Mouse (Mus musculus) lung, postnatal 0 days (tissue): Measurements from ENCODE around the gene Flot1. TPM values are rescaled to one million over a fixed set of nuclear protein-coding genes. Genes with fewer than 3 reads are reported as not detected.

ENCODE experiments used
- ATAC-seq: fragments of 200-750 bp; cut with Nextera tagmentation; 2 replicates; pipeline ENCODE4 v1.8.0; 2017; ENCODE audit warnings: moderate library complexity
- DNase-seq: peaks from one replicate; pipeline ENCODE4 v3.0.0-alpha.2; 2016; ENCODE audit warnings: low spot score
- H3K27ac ChIP-seq: fragments of 300-500 bp; sonication (generic); 2 replicates; pipeline ENCODE4 v1.5.1; 2014; ENCODE audit warnings: antibody characterized with exemption, mild to moderate bottlenecking, low read length, mixed read lengths
- H3K27me3 ChIP-seq: fragments of 300-500 bp; sonication (generic); replicated peaks from 2 replicates; pipeline ENCODE4 v1.6.1; 2014; ENCODE audit warnings: low read length, mixed read lengths; ENCODE audit not compliant: insufficient read depth
- H3K36me3 ChIP-seq: fragments of 300-500 bp; sonication (generic); 2 replicates; pipeline ENCODE4 v1.6.1; 2014; ENCODE audit warnings: low read length, mixed read lengths; ENCODE audit not compliant: insufficient read depth
- H3K4me1 ChIP-seq: fragments of 300-500 bp; sonication (generic); 2 replicates; pipeline ENCODE4 v1.6.1; 2014; ENCODE audit warnings: antibody characterized with exemption, low read depth, low read length, mixed read lengths; ENCODE audit not compliant: insufficient read depth
- H3K4me2 ChIP-seq: fragments of 300-500 bp; sonication (generic); replicated peaks from 2 replicates; pipeline ENCODE4 v1.6.1; 2014; ENCODE audit warnings: low read depth, mild to moderate bottlenecking, low read length, moderate library complexity, mixed read lengths
- H3K4me3 ChIP-seq: fragments of 300-500 bp; sonication (generic); 2 replicates; pipeline ENCODE4 v1.5.1; 2014; ENCODE audit warnings: low read depth, low read length
- H3K9ac ChIP-seq: fragments of 300-500 bp; sonication (generic); replicated peaks from 2 replicates; pipeline ENCODE4 v1.6.1; 2014; ENCODE audit warnings: low read depth, mild to moderate bottlenecking
- H3K9me3 ChIP-seq: fragments of 300-500 bp; sonication (generic); 2 replicates; pipeline ENCODE4 v1.6.1; 2016; ENCODE audit warnings: low read length, mixed read lengths
- CTCF ChIP-seq: IDR thresholded peaks from 2 replicates; pipeline ENCODE4 v1.5.1; 2016; ENCODE audit warnings: antibody characterized with exemption, mild to moderate bottlenecking
- EP300 ChIP-seq: IDR thresholded peaks from 2 replicates; pipeline ENCODE4 v1.6.1; 2016; ENCODE audit warnings: antibody characterized with exemption, mild to moderate bottlenecking, control low read depth
- WGBS: fragments of 180-500 bp; shearing (Covaris S2); extraction: QIAGEN DNeasy Blood & Tissue Kit; methylation state at CpG from one replicate; pipeline ENCODE4 v1.1.7; 2014; 5-methylcytosine and 5-hydroxymethylcytosine counted together
- polyA plus RNA-seq: library from polyadenylated mRNA; unstranded; fragments of >200 nt; fragmentation: Nextera tagmentation; extraction: Ambion mirVana; gene quantifications from 2 replicates; pipeline ENCODE4 v1.2.1, GENCODE M21; 2015

The Flot1 gene
- polyA plus RNA-seq, 1 experiment from 2014 or later, result 106 TPM

DNA sequence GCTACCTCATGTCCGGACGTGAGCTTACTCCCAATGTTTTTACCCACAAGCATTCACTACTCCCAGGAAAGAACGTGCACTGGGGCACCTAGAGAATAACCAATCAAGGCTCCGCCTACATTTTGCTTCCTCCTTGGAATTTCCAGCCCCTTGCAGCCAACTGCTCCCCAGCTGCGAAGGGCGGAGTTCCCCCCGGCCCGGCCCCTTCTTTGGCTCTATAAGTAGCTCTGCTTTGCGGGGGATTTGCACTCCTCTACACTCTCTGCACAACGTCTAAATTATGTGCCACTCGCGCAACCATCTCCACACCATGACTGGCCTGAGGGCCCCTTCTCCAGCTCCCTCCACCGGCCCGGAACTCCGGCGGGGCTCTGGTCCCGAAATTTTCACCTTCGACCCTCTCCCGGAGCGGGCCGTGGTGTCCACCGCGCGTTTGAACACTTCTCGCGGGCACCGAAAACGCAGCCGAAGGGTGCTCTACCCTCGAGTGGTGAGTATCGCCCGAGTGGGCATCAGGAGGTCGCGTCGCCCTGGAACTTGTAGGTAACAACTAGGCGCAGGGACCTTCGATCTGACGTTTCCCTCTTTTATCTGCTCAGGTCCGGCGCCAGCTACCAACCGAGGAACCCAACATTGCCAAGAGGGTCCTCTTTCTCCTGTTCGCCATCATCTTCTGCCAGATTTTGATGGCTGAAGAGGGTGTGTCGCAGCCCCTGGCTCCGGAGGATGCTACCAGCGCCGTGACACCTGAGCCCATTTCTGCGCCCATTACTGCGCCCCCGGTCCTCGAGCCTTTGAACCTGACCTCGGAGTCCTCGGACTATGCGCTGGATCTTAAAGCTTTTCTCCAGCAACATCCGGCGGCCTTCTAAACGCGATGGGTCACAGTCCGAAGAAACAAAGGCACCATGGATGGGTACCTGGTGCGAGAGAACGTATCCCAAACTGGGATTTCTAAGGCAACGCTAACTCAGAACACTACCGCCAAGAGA is 1.3 kb upstream of the Flot1 start, which contains the start of gene Ier3:
Gene Ier3 (plus strand): TSS at position 246 of the 992 bp plus-strand sequence.
- WGBS, result under 1% methylated on average over 62 of the region's 62 CpGs
- Histone ChIP-seq H3K4me3 (peak within 1 kb of the TSS; percentile 79), H3K36me3 (0 out of 2 replicates have a peak, but pooled peaks cover 6% of the 10 kb centered on the region), H3K9ac (peak within 1 kb of the TSS; percentile 80), H3K9me3 (no peaks in the 10 kb centered on the region), H3K4me1 (peaks cover 9% of the 10 kb centered on the region; the same call in 1 of the 2 replicates), H3K27me3 (no peaks in the 10 kb centered on the region), H3K27ac (peak within 1 kb of the TSS; percentile 95), H3K4me2 (peak within 1 kb of the TSS; percentile 77)
- DNase-seq (peak; percentile 98), ATAC-seq (peak; percentile 77)
- TF ChIP-seq CTCF (no peak), EP300 (peak; percentile 78)

DNA sequence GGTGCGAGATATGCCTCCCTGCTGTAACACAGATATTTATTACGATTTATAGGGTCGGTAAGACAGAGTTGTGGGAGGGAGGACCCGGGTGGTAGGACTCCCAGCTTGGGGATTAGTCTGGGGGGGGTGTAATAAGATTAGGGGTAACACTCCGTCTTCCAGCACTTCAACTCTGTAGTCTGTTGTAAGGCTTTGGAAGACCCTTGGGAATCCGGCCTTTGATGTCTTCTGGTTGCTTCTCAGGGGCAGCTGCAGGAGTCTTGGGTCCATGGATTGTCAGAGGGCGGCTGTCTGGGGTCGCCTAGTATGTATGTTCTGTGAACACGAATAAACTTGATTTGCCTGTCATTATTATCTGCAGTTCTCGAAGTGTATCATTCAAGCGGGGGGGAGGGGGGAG is 466 bp upstream of the Flot1 start:
- ATAC-seq, result no peak
- DNase-seq, result no peak
- no peaks in the 10 kb centered on the region for H3K9me3 ChIP-seq
- H3K36me3 ChIP-seq, result 0 out of 2 replicates have a peak, but pooled peaks cover 9% of the 10 kb centered on the region
- H3K27me3 ChIP-seq, result no peaks in the 10 kb centered on the region
- H3K4me3 ChIP-seq, result peak overlapping the region; percentile 79
- 0 out of 2 replicates have a peak, but pooled peaks cover 9% of the 10 kb centered on the region for H3K4me1 ChIP-seq
- 1% methylated on average over 11 of the region's 11 CpGs for WGBS
- peak overlapping the region; percentile 80 for H3K9ac ChIP-seq
- H3K4me2 ChIP-seq, result peak overlapping the region; percentile 77
- no peak for TF ChIP-seq CTCF
- no peak for TF ChIP-seq EP300
- H3K27ac ChIP-seq, result peak overlapping the region; percentile 95

- ATAC-seq, result no peak
- no peak for DNase-seq
- Histone ChIP-seq H3K27ac (peak overlapping the region; percentile 95; the same call in 1 of the 2 replicates), H3K27me3 (no peaks in the 10 kb centered on the region), H3K4me3 (peak overlapping the region; percentile 79; the same call in 1 of the 2 replicates), H3K9ac (0 out of 2 replicates have a peak overlapping the region, but pooled peaks have one; percentile 8), H3K36me3 (peaks cover 12% of the 10 kb centered on the region; the same call in 1 of the 2 replicates), H3K9me3 (no peaks in the 10 kb centered on the region), H3K4me2 (peak overlapping the region; percentile 77), H3K4me1 (0 out of 2 replicates have a peak, but pooled peaks cover 9% of the 10 kb centered on the region)
- TF ChIP-seq EP300 (no peak), CTCF (peak; percentile 65)
- WGBS, result 64% methylated on average over 7 of the region's 7 CpGs
Observed at GRCm38 (mm10) chr17:35824402-35824801, 1.4 kb downstream of the Flot1 start.

- Histone ChIP-seq H3K4me3 (no peak overlapping the region), H3K36me3 (peaks cover 12% of the 10 kb centered on the region; the same call in 1 of the 2 replicates), H3K9me3 (no peaks in the 10 kb centered on the region), H3K9ac (no peak overlapping the region), H3K4me1 (0 out of 2 replicates have a peak, but pooled peaks cover 9% of the 10 kb centered on the region), H3K27me3 (no peaks in the 10 kb centered on the region), H3K27ac (no peak overlapping the region), H3K4me2 (no peak overlapping the region)
- TF ChIP-seq EP300 (no peak), CTCF (no peak)
- ATAC-seq (no peak), DNase-seq (no peak)
- 94% methylated on average over 13 of the region's 13 CpGs for WGBS
Observed at GRCm38 (mm10) chr17:35825109-35825850, 2.2 kb downstream of the Flot1 start.

- WGBS, result 2% methylated on average over 21 of the region's 21 CpGs
- H3K9me3 ChIP-seq, result no peaks in the 10 kb centered on the region
- no peaks in the 10 kb centered on the region for H3K27me3 ChIP-seq
- peaks cover 35% of the 10 kb centered on the region for H3K36me3 ChIP-seq
- no peaks in the 10 kb centered on the region for H3K4me1 ChIP-seq
- H3K4me2 ChIP-seq, result no peak overlapping the region
- TF ChIP-seq CTCF (peak; percentile 96), EP300 (no peak)
- H3K27ac ChIP-seq, result no peak overlapping the region; the same call in 1 of the 2 replicates
- ATAC-seq (peak; percentile 90), DNase-seq (peak; percentile 94)
- H3K4me3 ChIP-seq, result no peak overlapping the region
- H3K9ac ChIP-seq, result no peak overlapping the region
Observed at GRCm38 (mm10) chr17:35829737-35830136, 6.7 kb downstream of the Flot1 start.
